Mouse (Mus musculus) kidney, adult 2 months (tissue): Measurements from ENCODE around the gene Flt3l. TPM values are rescaled to one million over a fixed set of nuclear protein-coding genes. Genes with fewer than 3 reads are reported as not detected.
A peak's percentile ranks its signal among the peaks of the same experiment; 100 is the strongest.

ENCODE experiments used
- DNase-seq: peaks from one replicate; pipeline ENCODE4 v3.0.0; 2021
- H3K27ac ChIP-seq: fragments of 200-500 bp; 2 replicates; pipeline ENCODE4 v1.5.1; 2012; ENCODE audit warnings: low read depth, low read length, control low read depth, inconsistent platforms; ENCODE audit not compliant: insufficient read depth
- H3K27me3 ChIP-seq: fragments of 200-500 bp; replicated peaks from 2 replicates; pipeline ENCODE4 v1.6.1; 2012; ENCODE audit warnings: mild to moderate bottlenecking, moderate library complexity, low read length, inconsistent platforms; ENCODE audit not compliant: control insufficient read depth, insufficient read depth
- H3K36me3 ChIP-seq: fragments of 200-500 bp; 2 replicates; pipeline ENCODE4 v1.6.1; 2012; ENCODE audit warnings: mild to moderate bottlenecking, moderate library complexity, low read length, inconsistent platforms; ENCODE audit not compliant: control insufficient read depth, insufficient read depth
- H3K4me1 ChIP-seq: fragments of 200-500 bp; 2 replicates; pipeline ENCODE4 v1.6.1; 2011; ENCODE audit warnings: low read length; ENCODE audit not compliant: control insufficient read depth, insufficient read depth
- H3K4me3 ChIP-seq: fragments of 200-500 bp; 2 replicates; pipeline ENCODE4 v1.5.1; 2011; ENCODE audit warnings: mild to moderate bottlenecking, low read depth, low read length, control low read depth; ENCODE audit not compliant: insufficient read depth
- CTCF ChIP-seq: fragments of 200-500 bp; conservative IDR thresholded peaks from 2 replicates; pipeline ENCODE4 v1.5.1; 2011; ENCODE audit warnings: low read depth, mild to moderate bottlenecking, control low read depth, low read length, moderate library complexity, mixed read lengths; ENCODE audit not compliant: insufficient read depth, insufficient read length
- POLR2A ChIP-seq: fragments of 200-500 bp; IDR thresholded peaks from one replicate; pipeline ENCODE4 v1.6.1; 2011; ENCODE audit warnings: low read depth, low read length, control low read depth
- WGBS: fragments of 180-500 bp; shearing (Covaris S2); methylation state at CpG from one replicate; pipeline ENCODE4 v1.1.7; 2018; 5-methylcytosine and 5-hydroxymethylcytosine counted together
- polyA plus RNA-seq: library from polyadenylated mRNA; depleted of rRNA; stranded (reverse); fragments of >200 nt; gene quantifications from 2 replicates; pipeline ENCODE4 v1.2.3, GENCODE M21; 2012

Flt3l gene
- polyA plus RNA-seq, 1 experiment = 37.7 TPM

DNA sequence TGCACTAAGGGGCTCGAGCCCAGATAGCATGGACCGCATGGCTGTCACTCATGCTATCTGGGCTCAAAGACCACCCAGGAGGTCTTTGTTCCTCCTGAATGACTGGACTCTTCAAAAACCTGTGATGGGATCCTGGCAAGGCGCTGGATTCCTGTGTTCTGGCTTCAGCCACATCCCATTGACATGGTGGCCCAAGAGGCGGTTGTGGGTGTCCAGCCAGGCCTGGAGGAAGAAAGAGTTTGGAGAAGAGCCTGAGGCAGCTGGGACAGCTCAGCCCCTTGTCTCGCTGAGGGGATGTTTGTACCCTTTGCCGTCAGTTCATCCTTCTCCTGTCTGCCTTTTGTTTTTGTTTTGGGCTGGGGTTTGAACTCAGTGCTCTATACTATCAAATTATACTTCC is 13.3 kb upstream of the Flt3l start:
- DNase-seq = peak; percentile 38
- no peaks in the 10 kb centered on the region for H3K27me3 ChIP-seq
- peak overlapping the region; percentile 5 for H3K27ac ChIP-seq
- peaks cover 15% of the 10 kb centered on the region; the same call in 1 of the 2 replicates for H3K4me1 ChIP-seq
- no peak overlapping the region for H3K4me3 ChIP-seq
- WGBS = 73% methylated on average over 6 of the region's 6 CpGs
- no peaks in the 10 kb centered on the region; the same call in 1 of the 2 replicates for H3K36me3 ChIP-seq
- no peak for TF ChIP-seq POLR2A
- no peak for TF ChIP-seq CTCF

DNA sequence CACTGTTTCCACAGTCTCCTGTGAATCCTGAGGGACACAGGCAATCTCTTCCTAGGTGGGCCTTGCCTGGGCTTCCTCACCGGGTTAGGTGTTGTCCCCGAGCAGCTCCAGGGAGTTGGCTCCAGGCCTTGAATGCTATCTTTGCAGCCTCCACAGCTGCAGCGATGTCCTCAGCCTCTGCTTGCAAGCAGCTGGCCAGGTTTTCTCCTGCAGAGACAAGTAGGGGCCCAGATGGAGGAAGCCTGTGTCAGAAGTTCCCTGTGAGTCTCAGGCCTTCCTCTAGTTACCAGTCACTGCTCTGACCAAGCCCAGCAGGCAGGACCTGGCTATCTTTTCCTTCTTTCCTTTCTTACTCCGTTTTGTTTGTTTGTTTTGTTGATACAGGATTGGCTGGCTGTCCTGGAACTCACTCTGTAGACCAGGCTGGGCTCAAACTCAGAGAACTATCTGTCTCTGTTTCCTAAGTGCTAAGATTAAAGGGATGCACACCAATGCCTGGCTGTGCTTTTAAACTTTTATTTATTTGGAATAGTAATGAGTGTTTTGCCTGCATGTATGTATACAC is 12.4 kb upstream of the Flt3l start:
- H3K27me3 ChIP-seq = no peaks in the 10 kb centered on the region
- TF ChIP-seq POLR2A (no peak), CTCF (no peak)
- peaks cover 2% of the 10 kb centered on the region for H3K36me3 ChIP-seq
- peaks cover 15% of the 10 kb centered on the region; the same call in 1 of the 2 replicates for H3K4me1 ChIP-seq
- H3K27ac ChIP-seq = peak overlapping the region; percentile 72
- no peak overlapping the region for H3K4me3 ChIP-seq
- WGBS = 47% methylated on average over 4 of the region's 4 CpGs
- DNase-seq = no peak

DNA sequence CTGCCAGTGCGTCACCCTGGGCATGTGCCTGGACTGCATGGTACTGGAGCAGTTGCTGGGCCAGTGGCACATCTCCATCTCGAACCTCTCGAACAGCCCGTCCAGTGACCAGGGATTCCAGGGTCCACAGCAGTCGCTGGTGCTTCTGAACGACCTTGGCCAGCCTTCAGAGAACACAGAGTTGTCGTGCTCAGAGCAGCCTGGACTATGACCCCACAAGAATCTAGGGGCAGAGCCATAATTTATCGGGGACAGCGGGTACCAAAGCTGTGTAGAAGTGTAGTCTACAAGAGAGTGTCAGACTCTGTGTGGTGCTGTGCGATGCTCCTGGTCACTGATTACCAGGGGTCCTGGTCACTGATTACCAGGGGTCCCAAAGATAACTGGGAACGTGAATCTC is 11.7 kb upstream of the Flt3l start:
- Histone ChIP-seq H3K4me3 (no peak overlapping the region), H3K27me3 (no peaks in the 10 kb centered on the region), H3K27ac (peak overlapping the region; percentile 72), H3K4me1 (peaks cover 15% of the 10 kb centered on the region; the same call in 1 of the 2 replicates), H3K36me3 (peaks cover 2% of the 10 kb centered on the region)
- no peak for TF ChIP-seq CTCF
- DNase-seq = peak; percentile 73
- WGBS = 39% methylated on average over 11 of the region's 11 CpGs

- DNase-seq = peak; percentile 63
- WGBS = 54% methylated on average over 11 of the region's 11 CpGs
- peak overlapping the region; percentile 20 for H3K4me3 ChIP-seq
- H3K27me3 ChIP-seq = no peaks in the 10 kb centered on the region
- peaks cover 2% of the 10 kb centered on the region for H3K36me3 ChIP-seq
- H3K27ac ChIP-seq = peak overlapping the region; percentile 53
- TF ChIP-seq CTCF = no peak
- TF ChIP-seq POLR2A = no peak
- peaks cover 15% of the 10 kb centered on the region; the same call in 1 of the 2 replicates for H3K4me1 ChIP-seq
These were observed 11.0 kb upstream of the Flt3l start for GRCm38 (mm10) chr7:45147267-45147666.

GRCm38 (mm10) chr7:45145460-45145859 is 9.2 kb upstream of the Flt3l start:
- Histone ChIP-seq H3K4me1 (peaks cover 15% of the 10 kb centered on the region; the same call in 1 of the 2 replicates), H3K36me3 (peaks cover 2% of the 10 kb centered on the region), H3K27ac (no peak overlapping the region), H3K4me3 (no peak overlapping the region), H3K27me3 (no peaks in the 10 kb centered on the region)
- 95% methylated on average over 8 of the region's 8 CpGs for WGBS
- TF ChIP-seq POLR2A (no peak), CTCF (no peak)
- DNase-seq = no peak

GRCm38 (mm10) chr7:45144368-45145174 is 8.3 kb upstream of the Flt3l start:
- H3K27ac ChIP-seq = 0 out of 2 replicates have a peak overlapping the region, but pooled peaks have one; percentile 25
- DNase-seq = no peak
- H3K4me3 ChIP-seq = no peak overlapping the region
- peaks cover 2% of the 10 kb centered on the region for H3K36me3 ChIP-seq
- no peak for TF ChIP-seq POLR2A
- no peak for TF ChIP-seq CTCF
- peaks cover 15% of the 10 kb centered on the region; the same call in 1 of the 2 replicates for H3K4me1 ChIP-seq
- no peaks in the 10 kb centered on the region for H3K27me3 ChIP-seq
- WGBS = 75% methylated on average over 13 of the region's 13 CpGs

DNA sequence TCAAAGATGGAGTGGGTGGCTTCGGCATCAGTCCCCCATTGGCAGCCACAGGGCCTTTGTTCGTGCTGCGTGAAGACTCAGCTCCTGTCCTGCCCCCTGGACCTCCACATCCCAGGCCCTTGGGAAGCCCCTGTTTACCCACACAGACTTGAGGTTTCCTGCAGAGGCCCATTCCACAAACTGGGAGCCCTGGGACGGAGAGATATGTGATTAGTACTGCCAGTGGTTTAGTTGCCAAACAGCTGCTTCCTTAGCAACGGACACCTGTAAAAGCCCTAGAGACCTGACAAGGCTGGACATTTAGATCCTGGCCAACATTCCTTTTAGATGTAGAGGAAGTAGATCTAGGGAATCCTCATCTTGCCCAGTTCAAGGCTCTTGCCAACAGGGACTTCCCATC is 5.7 kb upstream of the Flt3l start:
- TF ChIP-seq POLR2A (no peak), CTCF (no peak)
- no peak overlapping the region for H3K4me3 ChIP-seq
- no peaks in the 10 kb centered on the region for H3K4me1 ChIP-seq
- no peak overlapping the region for H3K27ac ChIP-seq
- H3K36me3 ChIP-seq = peaks cover 2% of the 10 kb centered on the region
- 82% methylated on average over 5 of the region's 5 CpGs for WGBS
- H3K27me3 ChIP-seq = no peaks in the 10 kb centered on the region
- DNase-seq = no peak
